Mouse (Mus musculus) myocyte (in vitro differentiated cells): Measurements from ENCODE around the gene Cacng8. TPM values are rescaled to one million over a fixed set of nuclear protein-coding genes. Genes with fewer than 3 reads are reported as not detected.

Experiments used
- H3K27me3 ChIP-seq: one replicate; pipeline ENCODE4 v1.6.1; 2011; ENCODE audit not compliant: control insufficient read depth, insufficient read depth, insufficient read length
- H3K36me3 ChIP-seq: one replicate; pipeline ENCODE4 v1.6.1; 2011; ENCODE audit not compliant: control insufficient read depth, insufficient read depth
- H3K4me2 ChIP-seq: one replicate; pipeline ENCODE4 v1.6.1; 2011; ENCODE audit warnings: low read depth, control low read depth
- H3K4me3 ChIP-seq: one replicate; pipeline ENCODE4 v1.5.1; 2011; ENCODE audit warnings: mild to moderate bottlenecking, control low read depth, moderate library complexity
- H3K79me2 ChIP-seq: one replicate; pipeline ENCODE4 v1.6.1; 2011; ENCODE audit not compliant: control insufficient read depth, insufficient read depth
- H3ac ChIP-seq: one replicate; pipeline ENCODE4 v1.6.1; 2011; ENCODE audit not compliant: control insufficient read depth, insufficient read length
- CEBPB ChIP-seq: IDR thresholded peaks from 2 replicates; pipeline ENCODE4 v1.6.1; 2011; ENCODE audit warnings: mild to moderate bottlenecking, moderate library complexity; ENCODE audit not compliant: poor library complexity, insufficient read depth, severe bottlenecking
- E2F4 ChIP-seq: IDR thresholded peaks from one replicate; pipeline ENCODE4 v1.6.1; 2011; ENCODE audit warnings: mild to moderate bottlenecking, control low read depth, moderate library complexity; ENCODE audit not compliant: insufficient read depth
- MAX ChIP-seq: IDR thresholded peaks from one replicate; pipeline ENCODE4 v1.6.1; 2011; ENCODE audit warnings: low read depth, mild to moderate bottlenecking, control low read depth
- MYOD1 ChIP-seq, 3 experiments: IDR thresholded peaks; one replicate each; pipeline ENCODE4 v1.6.1; 2011; ENCODE audit warnings: control low read depth in 2 of 3, low read depth in 2 of 3, mild to moderate bottlenecking in 2 of 3, moderate library complexity in 1 of 3; ENCODE audit not compliant: insufficient read length in 2 of 3, control insufficient read depth in 1 of 3
- MYOG ChIP-seq, 3 experiments: IDR thresholded peaks; one replicate each; pipeline ENCODE4 v1.6.1; 2011; ENCODE audit warnings: control low read depth in 2 of 3, low read depth in 2 of 3, mild to moderate bottlenecking in 2 of 3; ENCODE audit not compliant: insufficient read length in 2 of 3, control insufficient read depth in 1 of 3, insufficient read depth in 1 of 3
- POLR2A ChIP-seq: IDR thresholded peaks from one replicate; pipeline ENCODE4 v1.6.1; 2011; ENCODE audit warnings: low read depth, mild to moderate bottlenecking, control low read depth, moderate library complexity; ENCODE audit not compliant: insufficient read length
- POLR2AphosphoS2 ChIP-seq: IDR thresholded peaks from one replicate; pipeline ENCODE4 v1.6.1; 2011; ENCODE audit warnings: low read depth, control low read depth; ENCODE audit not compliant: insufficient read length
- REST ChIP-seq: IDR thresholded peaks from one replicate; pipeline ENCODE4 v1.6.1; 2011; ENCODE audit warnings: mild to moderate bottlenecking, control low read depth, moderate library complexity; ENCODE audit not compliant: insufficient read depth, insufficient read length
- SRF ChIP-seq: IDR thresholded peaks from one replicate; pipeline ENCODE4 v1.6.1; 2011; ENCODE audit warnings: low read depth; ENCODE audit not compliant: control insufficient read depth, insufficient read length
- TCF12 ChIP-seq: IDR thresholded peaks from one replicate; pipeline ENCODE4 v1.6.1; 2011; ENCODE audit warnings: mild to moderate bottlenecking, control low read depth; ENCODE audit not compliant: poor library complexity, insufficient read depth, severe bottlenecking
- TCF3 ChIP-seq: IDR thresholded peaks from one replicate; pipeline ENCODE4 v1.6.1; 2011; ENCODE audit warnings: low read depth, control low read depth; ENCODE audit not compliant: insufficient read length
- USF1 ChIP-seq: IDR thresholded peaks from one replicate; pipeline ENCODE4 v1.6.1; 2011; ENCODE audit warnings: low read depth, mild to moderate bottlenecking, control low read depth, moderate library complexity
- polyA plus RNA-seq: library from polyadenylated mRNA; unstranded; fragments of >200 nt; fragmentation: generic; extraction: Trizol; gene quantifications from one replicate; pipeline ENCODE4 v1.2.1, GENCODE M21; 2012; ENCODE audit warnings: missing spikeins

The Cacng8 gene
- polyA plus RNA-seq, 1 experiment = 0.18 TPM

- Histone ChIP-seq H3K4me2 (no peak overlapping the region), H3K36me3 (no peaks in the 10 kb centered on the region), H3K79me2 (no peaks in the 10 kb centered on the region), H3K27me3 (no peaks in the 10 kb centered on the region), H3ac (no peak overlapping the region), H3K4me3 (no peak overlapping the region)
- no peak for TF ChIP-seq POLR2AphosphoS2
- TF ChIP-seq MYOD1 (IDR thresholded peaks at IDR 0.05; ENCODE audit: control insufficient read depth in 1 of 3, insufficient read length in 2 of 3, low read depth in 2 of 3) = no peak
- TF ChIP-seq USF1 = no peak
- no peak for TF ChIP-seq E2F4
- TF ChIP-seq MYOG (IDR thresholded peaks at IDR 0.05; ENCODE audit: control insufficient read depth in 1 of 3, insufficient read depth in 1 of 3, insufficient read length in 2 of 3, low read depth in 2 of 3) = no peak
- TF ChIP-seq REST = no peak
- TF ChIP-seq TCF3 = no peak
- TF ChIP-seq MAX = no peak
- no peak for TF ChIP-seq POLR2A
- TF ChIP-seq CEBPB = no peak
- no peak for TF ChIP-seq SRF
- TF ChIP-seq TCF12 = no peak
Observed at GRCm38 (mm10) chr7:3384807-3385319, 5.6 kb upstream of the Cacng8 start.

DNA sequence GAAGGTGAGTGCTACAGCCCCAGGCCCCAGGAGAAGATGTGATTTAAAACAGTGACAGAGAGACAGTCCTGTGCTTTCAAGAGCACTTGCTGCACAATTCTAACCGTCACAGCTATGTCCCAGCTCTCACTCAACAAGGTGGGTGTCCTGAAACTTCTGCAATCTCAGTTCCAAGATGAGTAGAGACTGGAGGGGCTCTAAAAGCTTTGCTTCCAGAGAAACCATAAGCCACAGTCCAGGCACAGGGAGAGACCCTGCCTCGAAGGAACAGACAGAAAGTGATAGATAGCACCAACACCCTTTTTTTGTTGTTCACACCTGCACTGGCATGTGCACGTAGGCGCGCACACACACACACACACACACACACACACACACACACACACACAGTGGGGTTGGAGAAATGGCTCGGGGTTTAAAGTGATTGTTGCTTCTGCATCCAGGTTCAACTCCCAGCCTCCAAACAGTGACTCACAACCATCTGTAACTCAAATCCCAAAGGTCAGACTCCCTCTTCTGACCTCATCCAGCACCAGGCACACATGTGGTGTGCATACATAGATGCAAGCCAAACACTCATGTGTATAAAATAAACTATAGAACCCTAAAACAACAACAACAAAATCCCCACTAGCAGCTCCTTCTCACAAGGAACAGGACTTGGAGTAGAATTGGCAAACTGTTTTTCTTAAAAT, 4.3 kb upstream of the Cacng8 start:
- Histone ChIP-seq H3ac (no peak overlapping the region), H3K36me3 (no peaks in the 10 kb centered on the region), H3K27me3 (no peaks in the 10 kb centered on the region), H3K4me2 (no peak overlapping the region), H3K79me2 (no peaks in the 10 kb centered on the region), H3K4me3 (no peak overlapping the region)
- TF ChIP-seq CEBPB (no peak), REST (no peak), SRF (no peak), E2F4 (no peak), MYOD1 (IDR thresholded peaks at IDR 0.05; ENCODE audit: control insufficient read depth in 1 of 3, insufficient read length in 2 of 3, low read depth in 2 of 3) (no peak), POLR2A (no peak), MYOG (IDR thresholded peaks at IDR 0.05; ENCODE audit: control insufficient read depth in 1 of 3, insufficient read depth in 1 of 3, insufficient read length in 2 of 3, low read depth in 2 of 3) (no peak), POLR2AphosphoS2 (no peak), TCF3 (no peak), USF1 (no peak), TCF12 (no peak), MAX (no peak)

GRCm38 (mm10) chr7:3387761-3388160, 2.7 kb upstream of the Cacng8 start:
- Histone ChIP-seq H3K4me2 (no peak overlapping the region), H3K4me3 (no peak overlapping the region), H3K27me3 (no peaks in the 10 kb centered on the region), H3K36me3 (no peaks in the 10 kb centered on the region), H3K79me2 (no peaks in the 10 kb centered on the region), H3ac (no peak overlapping the region)
- no peak for TF ChIP-seq USF1
- no peak for TF ChIP-seq REST
- no peak for TF ChIP-seq MYOD1 (IDR thresholded peaks at IDR 0.05; ENCODE audit: control insufficient read depth in 1 of 3, insufficient read length in 2 of 3, low read depth in 2 of 3)
- TF ChIP-seq SRF = no peak
- no peak for TF ChIP-seq MYOG (IDR thresholded peaks at IDR 0.05; ENCODE audit: control insufficient read depth in 1 of 3, insufficient read depth in 1 of 3, insufficient read length in 2 of 3, low read depth in 2 of 3)
- no peak for TF ChIP-seq CEBPB
- no peak for TF ChIP-seq TCF12

DNA sequence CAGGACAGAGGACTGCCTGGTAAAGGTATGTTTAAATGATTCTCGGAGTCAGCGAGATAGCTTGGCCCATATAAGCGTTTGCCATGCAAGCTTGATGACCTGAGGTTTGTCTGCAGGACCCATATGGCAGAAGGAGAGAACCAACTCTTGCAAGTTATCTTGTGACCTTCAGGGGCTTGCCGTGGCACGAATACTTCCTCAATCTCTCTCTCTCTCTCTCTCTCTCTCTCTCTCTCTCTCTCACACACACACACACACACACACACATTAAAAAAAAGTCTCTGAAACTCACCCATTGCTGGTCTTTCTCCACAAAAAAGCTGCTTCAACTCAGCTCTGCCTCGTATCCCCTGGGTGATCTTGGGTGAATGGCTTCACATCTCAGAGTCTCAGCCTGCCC, 1.6 kb upstream of the Cacng8 start:
- H3K4me3 ChIP-seq = no peak overlapping the region

More for the DNA sequence above, 1.6 kb upstream of the Cacng8 start:
- Histone ChIP-seq H3K27me3 (no peaks in the 10 kb centered on the region), H3K79me2 (no peaks in the 10 kb centered on the region), H3K4me2 (no peak overlapping the region), H3ac (no peak overlapping the region), H3K36me3 (no peaks in the 10 kb centered on the region)
- no peak for TF ChIP-seq POLR2A
- no peak for TF ChIP-seq MYOD1 (IDR thresholded peaks at IDR 0.05; ENCODE audit: control insufficient read depth in 1 of 3, insufficient read length in 2 of 3, low read depth in 2 of 3)
- TF ChIP-seq TCF12 = no peak
- TF ChIP-seq E2F4 = no peak
- no peak for TF ChIP-seq SRF
- no peak for TF ChIP-seq MYOG (IDR thresholded peaks at IDR 0.05; ENCODE audit: control insufficient read depth in 1 of 3, insufficient read depth in 1 of 3, insufficient read length in 2 of 3, low read depth in 2 of 3)
- TF ChIP-seq POLR2AphosphoS2 = no peak
- TF ChIP-seq USF1 = no peak
- TF ChIP-seq TCF3 = no peak
- no peak for TF ChIP-seq CEBPB
- TF ChIP-seq MAX = no peak
- no peak for TF ChIP-seq REST
